Mouse (Mus musculus) kidney, postnatal 36 days (tissue): ENCODE data around the gene Slc6a17.

Experiments
- DNase-seq, 2 experiments: peaks; one replicate each; pipeline ENCODE4 v3.0.0; 2021 to 2022; ENCODE audit warnings: mixed read lengths in 2 of 2

Gene Slc6a17

GRCm38 (mm10) chr3:107517631-107518108 is at the start of gene Slc6a17:
Slc6a17 (minus strand) TSS chr3:107518018.
- peak; percentile 43 to 81 for DNase-seq

GRCm38 (mm10) chr3:107565331-107565730 is 47.5 kb upstream of the Slc6a17 start:
- no peak for DNase-seq

GRCm38 (mm10) chr3:107563880-107564279 is 46.1 kb upstream of the Slc6a17 start:
- DNase-seq: no peak

GRCm38 (mm10) chr3:107562591-107562990 is 44.8 kb upstream of the Slc6a17 start:
- DNase-seq: no peak

GRCm38 (mm10) chr3:107562104-107562503 is 44.3 kb upstream of the Slc6a17 start:
- no peak for DNase-seq

GRCm38 (mm10) chr3:107559183-107559582 is 41.4 kb upstream of the Slc6a17 start:
- peak; percentile 70 to 80 for DNase-seq

- no peak for DNase-seq
These were observed 40.9 kb upstream of the Slc6a17 start for GRCm38 (mm10) chr3:107558740-107559139.

- no peak for DNase-seq
These were observed 37.0 kb upstream of the Slc6a17 start, which contains the start of gene Ubl4b for GRCm38 (mm10) chr3:107554842-107555241. Ubl4b (minus strand) TSS chr3:107555073.

GRCm38 (mm10) chr3:107550409-107551049 is 32.7 kb upstream of the Slc6a17 start:
- peak; percentile 56 to 91 for DNase-seq

- peak; percentile 69 to 82 for DNase-seq
These were observed 29.1 kb upstream of the Slc6a17 start for GRCm38 (mm10) chr3:107546956-107547355.

- no peak for DNase-seq
These were observed 28.0 kb upstream of the Slc6a17 start for GRCm38 (mm10) chr3:107545716-107546412.

GRCm38 (mm10) chr3:107545278-107545677 is 27.5 kb upstream of the Slc6a17 start:
- DNase-seq: no peak

GRCm38 (mm10) chr3:107543158-107544080 is 25.6 kb upstream of the Slc6a17 start:
- DNase-seq: no peak

GRCm38 (mm10) chr3:107542584-107542983 is 24.8 kb upstream of the Slc6a17 start:
- DNase-seq: no peak

GRCm38 (mm10) chr3:107537504-107537889 is 19.7 kb upstream of the Slc6a17 start:
- no peak for DNase-seq

- peak in 1 of 2 experiments; percentile 8 for DNase-seq
These were observed 19.1 kb upstream of the Slc6a17 start for GRCm38 (mm10) chr3:107536810-107537503.

- no peak for DNase-seq
These were observed 17.1 kb upstream of the Slc6a17 start for GRCm38 (mm10) chr3:107534951-107535350.

GRCm38 (mm10) chr3:107533532-107533931 is 15.7 kb upstream of the Slc6a17 start:
- DNase-seq: no peak

GRCm38 (mm10) chr3:107530581-107530980 is 12.8 kb upstream of the Slc6a17 start:
- no peak for DNase-seq

GRCm38 (mm10) chr3:107529182-107529581 is 11.4 kb upstream of the Slc6a17 start:
- DNase-seq: no peak

GRCm38 (mm10) chr3:107528401-107529118 is 10.7 kb upstream of the Slc6a17 start:
- DNase-seq: no peak

- no peak for DNase-seq
These were observed 6.7 kb upstream of the Slc6a17 start for GRCm38 (mm10) chr3:107524547-107524946.
